ENCODE assay signal across 8 mouse cellular contexts in the genomic region with DNA sequence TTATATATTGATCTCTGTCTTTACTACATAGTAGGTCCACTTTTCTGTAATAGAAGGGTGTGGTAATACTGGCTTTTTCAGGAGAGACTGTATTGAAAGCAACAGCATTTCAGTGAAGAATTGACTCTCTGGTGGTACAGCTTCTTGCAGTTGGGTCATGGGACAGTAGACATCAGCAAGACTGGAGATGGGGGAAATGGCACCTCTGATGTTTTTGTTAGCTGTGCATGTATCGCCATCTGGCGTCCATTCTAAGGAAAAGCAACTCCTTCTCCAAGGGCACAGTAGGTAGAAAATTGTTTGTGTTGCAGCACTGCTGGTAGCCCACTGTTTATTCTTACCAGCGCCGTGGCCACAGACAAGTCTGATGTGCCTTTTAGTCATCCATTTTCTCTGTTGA. TPM values are rescaled to one million over a fixed set of nuclear protein-coding genes. Genes with fewer than 3 reads are reported as not detected.
A peak's percentile ranks its signal among the peaks of the same experiment; 100 is the strongest.
DNase-seq lines count a peak whose midpoint lies in the region; ATAC-seq and TF ChIP-seq lines count a peak whose summit lies in the region.

No protein-coding gene starts in this region.

- no peak overlapping the region for H3K27ac ChIP-seq in thymus, adult 2 months (ENCODE audit: control insufficient read depth, insufficient read depth, low read length)
- no peak overlapping the region for H3K27ac ChIP-seq in forebrain, embryonic 13.5 days
- no peak overlapping the region for H3K27ac ChIP-seq in small intestine, adult 2 months (ENCODE audit: insufficient read depth, low read depth, low read length)

- ATAC-seq in cerebellum, adult (ENCODE audit: insufficient number of reproducible peaks, low FRiP score, low TSS enrichment), result 0 out of 2 replicates have a peak, but pooled peaks have one; percentile 26
- peak; percentile 78 for ATAC-seq in forebrain, embryonic 13.5 days

- intact Hi-C loops in left cerebral cortex, postnatal 10 days (cut with DNase I), result loop anchor here (2.0 kb wide), 1 partner anchor 151 kb away; the partner anchor contains the start of gene Stim1

- no peak overlapping the region for H3K4me3 ChIP-seq in thymus, adult 2 months (ENCODE audit: control insufficient read depth, insufficient read depth, low read length)
- no peak overlapping the region for H3K4me3 ChIP-seq in forebrain, embryonic 13.5 days
- no peak overlapping the region for H3K4me3 ChIP-seq in small intestine, adult 2 months (ENCODE audit: low read depth, low read length)

- no peaks in the 10 kb centered on the region for H3K4me1 ChIP-seq in thymus, adult 2 months (replicated peaks; ENCODE audit: control insufficient read depth, insufficient read depth, low read length)
- H3K4me1 ChIP-seq in forebrain, embryonic 13.5 days, result no peaks in the 10 kb centered on the region
- H3K4me1 ChIP-seq in small intestine, adult 2 months (ENCODE audit: control insufficient read depth, insufficient read depth, insufficient read length, low read length), result no peaks in the 10 kb centered on the region

- no peaks in the 10 kb centered on the region for H3K27me3 ChIP-seq in thymus, adult 2 months (ENCODE audit: control insufficient read depth, insufficient read depth, low read length)
- no peaks in the 10 kb centered on the region for H3K27me3 ChIP-seq in forebrain, embryonic 13.5 days
- no peaks in the 10 kb centered on the region for H3K27me3 ChIP-seq in small intestine, adult 2 months (ENCODE audit: control insufficient read depth, insufficient read depth, low read length)

- no peak for TF ChIP-seq CTCF in thymus, adult 2 months (IDR thresholded peaks at IDR 0.05; ENCODE audit: borderline replicate concordance, control insufficient read depth, extremely low read depth, insufficient read depth, low read length, poor library complexity)
- peak; percentile 40; the same call in 1 of the 2 replicates for TF ChIP-seq CTCF in small intestine, adult 2 months (IDR thresholded peaks at IDR 0.05; ENCODE audit: extremely low read depth, insufficient read length, insufficient replicate concordance, low read depth, low read length)

- peaks cover 8% of the 10 kb centered on the region; the same call in 1 of the 2 replicates for H3K36me3 ChIP-seq in thymus, adult 2 months (ENCODE audit: control insufficient read depth, insufficient read depth, low read length)
- H3K36me3 ChIP-seq in forebrain, embryonic 13.5 days (ENCODE audit: poor library complexity, severe bottlenecking), result no peaks in the 10 kb centered on the region
- 0 out of 2 replicates have a peak, but pooled peaks cover 2% of the 10 kb centered on the region for H3K36me3 ChIP-seq in small intestine, adult 2 months (ENCODE audit: control insufficient read depth, insufficient read depth, low read length)

- DNase-seq in thymus, adult 2 months, result peak; percentile 41
- DNase-seq in thymus, adult 18-20 months, result no peak
- DNase-seq in hindlimb bud, embryonic 11.5 days (ENCODE audit: extremely low spot score, low read depth, low spot score), result peak; percentile 63
- DNase-seq in left cerebral cortex, postnatal 10 days (ENCODE audit: extremely low spot score in 1 of 2, low spot score in 2 of 2), result peak; percentile 34
- DNase-seq in mesoderm, embryonic 11.5 days (ENCODE audit: low read depth, low spot score), result peak; percentile 83

- TF ChIP-seq POLR2A in thymus, adult 2 months (IDR thresholded peaks at IDR 0.05; ENCODE audit: control insufficient read depth, extremely low read depth, insufficient read depth, low read length, poor library complexity), result no peak
- TF ChIP-seq POLR2A in small intestine, adult 2 months (IDR thresholded peaks at IDR 0.05; ENCODE audit: low read depth, low read length), result no peak

- no peaks in the 10 kb centered on the region for H3K9me3 ChIP-seq in forebrain, embryonic 13.5 days (replicated peaks)

- H3K4me2 ChIP-seq in forebrain, embryonic 13.5 days, result no peak overlapping the region

- 6% methylated on average over 4 of the region's 4 CpGs for WGBS in thymus, adult 2 months
- 9% methylated on average over 4 of the region's 4 CpGs for WGBS in forebrain, embryonic 13.5 days
- WGBS in small intestine, adult 2 months, result 2% methylated on average over 4 of the region's 4 CpGs

- no peak overlapping the region for H3K9ac ChIP-seq in forebrain, embryonic 13.5 days

RNA-seq across cellular contexts. Expression of gene Rrm1, which starts 24.1 kb away (rescaled TPM):
- polyA plus RNA-seq in thymus, adult 2 months (2012; rRNA removed), result 46.3 and 67.1 TPM in 2 replicates
- 151 and 171 TPM in 2 replicates for polyA plus RNA-seq in forebrain, embryonic 13.5 days (2015; fragmentation: Nextera tagmentation; extraction: Ambion mirVana)
- total RNA-seq in left cerebral cortex, postnatal 10 days (2021), result 10 to 100 TPM; 14.5 TPM
- polyA plus RNA-seq in small intestine, adult 2 months (2012; rRNA removed), result 2.2 and 4.0 TPM in 2 replicates

Comparison
In these comparisons a context has a peak if more than half of its experiments do, and no peak if none do; other contexts are left out.
1. DNase-seq: peak in thymus, adult 2 months (single experiment), hindlimb bud, embryonic 11.5 days (single experiment), left cerebral cortex, postnatal 10 days (2 of 2) and mesoderm, embryonic 11.5 days (single experiment); none in thymus, adult 18-20 months (0 of 2).